Mouse (Mus musculus) right cerebral cortex, postnatal 36 days (tissue): ENCODE data around the gene Ostn.

Source experiments
- DNase-seq, 2 experiments: peaks; one replicate each; pipeline ENCODE4 v3.0.0; 2022; ENCODE audit warnings: low spot score in 2 of 2, mixed read lengths in 1 of 2

The Ostn gene

GRCm38 (mm10) chr16:27387634-27388611 is 80.6 kb downstream of the Ostn start:
- no peak for DNase-seq

GRCm38 (mm10) chr16:27388761-27389451 is 81.6 kb downstream of the Ostn start, which contains the start of gene Ccdc50:
Ccdc50 (plus strand) TSS chr16:27388869.
- peak; percentile 69 to 73 for DNase-seq

DNA sequence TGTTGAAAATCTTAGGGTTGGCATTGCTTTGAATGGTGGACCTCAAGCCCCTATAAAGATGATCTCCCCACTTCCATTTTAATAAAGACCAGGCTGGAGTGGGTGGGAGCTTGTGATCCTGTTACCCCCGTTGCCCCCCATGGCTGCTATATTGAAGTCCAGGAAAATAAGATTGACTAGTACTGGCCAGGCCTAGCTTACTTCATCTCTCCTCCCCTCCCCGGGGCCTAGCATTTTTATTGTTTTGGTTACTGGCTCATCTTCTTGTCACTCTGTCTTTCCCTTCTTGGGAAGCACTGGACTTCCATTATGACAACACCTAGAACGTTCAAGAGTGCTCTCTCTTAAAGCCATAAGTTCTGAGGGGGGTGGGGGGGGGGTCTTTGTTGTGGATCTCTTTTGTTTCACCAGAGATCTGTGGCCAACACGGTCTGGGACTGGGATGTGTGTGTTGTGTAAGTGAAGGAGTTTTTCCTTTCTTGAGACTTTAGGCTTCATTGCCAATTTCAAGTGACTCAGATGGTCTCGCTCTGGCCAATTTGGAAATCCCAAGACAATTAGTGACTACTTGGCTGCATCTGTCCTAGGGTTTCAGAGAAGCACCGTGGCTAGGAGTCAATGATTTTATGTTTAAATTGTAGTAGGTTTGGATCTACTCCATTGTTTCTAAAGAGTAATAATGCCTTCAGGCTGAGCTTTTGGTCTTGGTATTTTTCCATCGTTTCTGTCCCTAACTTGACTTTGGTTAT is 82.4 kb downstream of the Ostn start:
- DNase-seq = no peak

DNA sequence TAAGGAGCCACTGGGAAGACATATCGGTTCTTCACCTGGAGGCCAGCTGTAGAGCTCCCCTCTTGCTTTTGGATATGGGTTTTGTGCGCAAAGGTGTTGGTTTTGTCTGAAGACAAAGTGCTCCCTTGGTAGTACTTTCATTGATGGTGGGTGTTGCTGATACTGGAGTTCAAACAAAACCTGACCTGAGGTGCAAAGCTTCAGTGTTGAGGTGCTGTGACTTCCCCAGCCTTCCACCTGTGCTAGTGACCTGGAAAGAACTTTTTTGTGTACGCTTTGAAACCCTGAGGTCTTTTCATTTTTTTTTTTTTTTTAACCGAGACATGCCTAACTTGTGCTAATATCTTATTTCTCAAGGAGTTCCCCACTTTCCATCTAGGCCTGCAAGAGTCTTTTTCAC is 83.0 kb downstream of the Ostn start:
- DNase-seq = no peak

DNA sequence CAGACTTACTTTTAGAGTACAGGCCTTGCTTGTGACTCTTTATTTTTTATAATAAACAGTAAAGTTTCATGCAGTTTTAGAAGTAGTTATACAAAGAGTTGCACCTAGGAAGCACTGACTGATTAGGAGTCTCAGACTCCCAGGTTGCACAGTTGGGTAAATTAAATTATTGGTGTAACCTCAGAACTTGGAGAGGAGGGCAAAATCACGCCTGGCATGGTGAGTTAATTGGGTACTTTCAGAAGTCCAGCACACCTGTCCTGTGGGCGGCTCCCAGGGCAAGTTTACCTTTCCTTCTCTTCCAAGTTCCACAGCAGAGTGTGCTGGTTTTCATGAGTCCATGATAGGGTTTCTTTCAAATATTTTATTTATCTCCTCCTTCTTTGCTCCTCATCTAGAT is 84.6 kb downstream of the Ostn start:
- DNase-seq = no peak

- no peak for DNase-seq
These were observed 88.2 kb downstream of the Ostn start for GRCm38 (mm10) chr16:27395251-27396037.

GRCm38 (mm10) chr16:27396951-27397350 is 89.7 kb downstream of the Ostn start:
- no peak for DNase-seq

DNA sequence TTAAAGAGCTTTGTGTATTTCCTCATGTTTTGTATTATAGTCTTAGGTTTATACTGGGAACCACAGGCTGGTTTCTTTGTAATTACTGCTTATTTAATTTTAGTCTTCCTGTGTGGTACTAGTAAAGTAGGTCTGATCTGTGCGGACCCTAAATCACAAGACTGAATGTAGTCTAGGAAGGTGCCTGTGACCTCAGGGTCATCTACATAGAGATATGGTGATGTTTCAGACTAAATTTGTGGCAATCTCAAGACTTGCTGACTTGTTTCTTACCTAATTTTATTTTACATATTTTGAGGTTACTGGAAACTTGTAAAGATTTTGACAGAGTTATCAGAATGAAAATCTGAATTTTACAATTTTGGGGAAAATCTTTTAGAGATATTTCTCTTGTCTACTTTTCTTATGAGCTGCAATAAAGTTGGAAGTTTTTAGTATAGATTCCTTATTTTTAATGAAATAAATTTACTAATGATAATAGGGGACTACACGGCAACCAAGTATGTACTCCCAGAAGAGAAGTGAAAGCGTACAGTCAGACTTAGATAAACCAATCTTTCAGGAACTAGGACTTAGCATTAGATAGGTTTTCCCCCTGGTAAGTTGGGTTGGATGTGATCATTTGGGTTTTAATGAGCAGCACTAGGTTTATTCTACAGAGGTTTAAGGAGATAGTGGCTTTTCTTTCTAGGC is 91.9 kb downstream of the Ostn start:
- DNase-seq = no peak

DNA sequence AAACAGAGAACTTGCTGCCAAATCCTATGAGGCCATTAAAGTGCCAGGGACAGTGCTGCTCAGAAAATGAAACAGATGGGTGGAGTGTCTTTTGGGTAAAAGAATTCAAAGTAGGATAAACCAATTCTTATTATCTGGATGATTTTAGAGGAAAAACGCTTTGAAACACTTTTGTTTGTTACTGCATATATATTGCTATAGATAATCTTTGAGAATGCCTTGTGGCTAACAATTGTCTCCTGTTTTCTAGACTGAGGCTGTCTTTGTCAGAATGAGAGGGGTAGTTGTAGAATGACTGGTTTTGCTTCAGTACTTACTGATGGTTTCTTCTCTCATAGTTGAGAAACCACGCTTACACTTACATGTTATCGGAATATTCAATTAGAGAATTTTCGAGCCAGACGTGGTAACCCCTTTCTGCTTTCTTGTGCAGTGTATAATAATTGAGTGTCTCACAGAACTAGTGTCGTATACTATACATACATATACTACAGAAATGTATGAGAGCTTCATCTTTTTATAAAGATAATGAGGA is 92.5 kb downstream of the Ostn start:
- no peak for DNase-seq
